Mouse (Mus musculus) C2C12 (cell line): ENCODE measurements around the gene Ctbp1. TPM values are rescaled to one million over a fixed set of nuclear protein-coding genes. Genes with fewer than 3 reads are reported as not detected.
A peak's percentile ranks its signal among the peaks of the same experiment; 100 is the strongest.

ENCODE experiments used
- H3K27me3 ChIP-seq: one replicate; pipeline ENCODE4 v1.6.1; 2011; ENCODE audit not compliant: control insufficient read depth, insufficient read depth, insufficient read length
- H3K36me3 ChIP-seq: one replicate; pipeline ENCODE4 v1.6.1; 2011; ENCODE audit not compliant: control insufficient read depth, insufficient read depth
- H3K4me3 ChIP-seq: one replicate; pipeline ENCODE4 v1.5.1; 2011; ENCODE audit warnings: mild to moderate bottlenecking, control low read depth; ENCODE audit not compliant: poor library complexity, insufficient read depth, severe bottlenecking
- H3K79me2 ChIP-seq: one replicate; pipeline ENCODE4 v1.6.1; 2011; ENCODE audit not compliant: control insufficient read depth, insufficient read depth
- H3K79me3 ChIP-seq: one replicate; pipeline ENCODE4 v1.6.1; 2011; ENCODE audit warnings: low read depth, control low read depth
- H3ac ChIP-seq: one replicate; pipeline ENCODE3; 2011; ENCODE audit warnings: low read depth; ENCODE audit not compliant: control insufficient read depth, insufficient read length
- CEBPB ChIP-seq: IDR thresholded peaks from one replicate; pipeline ENCODE4 v1.6.1; 2011; ENCODE audit warnings: low read depth, mild to moderate bottlenecking, control low read depth, moderate library complexity
- CTCF ChIP-seq: IDR thresholded peaks from one replicate; pipeline ENCODE4 v1.5.1; 2011; ENCODE audit not compliant: control insufficient read depth, insufficient read depth, insufficient read length
- FOSL1 ChIP-seq: IDR thresholded peaks from one replicate; pipeline ENCODE4 v1.8.0; 2011; ENCODE audit warnings: mild to moderate bottlenecking, low read length; ENCODE audit not compliant: poor library complexity, insufficient read depth, severe bottlenecking
- MAX ChIP-seq: IDR thresholded peaks from one replicate; pipeline ENCODE4 v1.6.1; 2011; ENCODE audit warnings: mild to moderate bottlenecking, control low read depth
- MYOD1 ChIP-seq: IDR thresholded peaks from one replicate; pipeline ENCODE4 v1.6.1; 2011; ENCODE audit warnings: low read depth; ENCODE audit not compliant: control insufficient read depth, insufficient read length
- MYOG ChIP-seq: IDR thresholded peaks from one replicate; pipeline ENCODE4 v1.6.1; 2011; ENCODE audit not compliant: control insufficient read depth, insufficient read length; ENCODE audit errors: extremely low read depth
- USF1 ChIP-seq: IDR thresholded peaks from one replicate; pipeline ENCODE4 v1.6.1; 2011; ENCODE audit warnings: low read depth, mild to moderate bottlenecking, control low read depth, moderate library complexity
- polyA plus RNA-seq: library from polyadenylated mRNA; unstranded; fragments of >200 nt; fragmentation: generic; extraction: Trizol; gene quantifications from one replicate; pipeline ENCODE4 v1.2.1, GENCODE M21; 2012; ENCODE audit warnings: missing spikeins

Gene Ctbp1
- polyA plus RNA-seq, 1 experiment, result 242 TPM

- TF ChIP-seq MAX (no peak), CTCF (peak; percentile 79)
- Histone ChIP-seq H3K27me3 (no peaks in the 10 kb centered on the region), H3K79me2 (peaks cover 82% of the 10 kb centered on the region), H3K4me3 (no peak overlapping the region), H3ac (no peak overlapping the region), H3K79me3 (peaks cover 56% of the 10 kb centered on the region), H3K36me3 (peaks cover 51% of the 10 kb centered on the region)
These were observed 4.2 kb downstream of the Ctbp1 start for GRCm38 (mm10) chr5:33270568-33270967.

- Histone ChIP-seq H3ac (no peak overlapping the region), H3K4me3 (no peak overlapping the region), H3K79me3 (no peaks in the 10 kb centered on the region), H3K27me3 (no peaks in the 10 kb centered on the region), H3K79me2 (no peaks in the 10 kb centered on the region), H3K36me3 (peaks cover 99% of the 10 kb centered on the region)
- no peak for TF ChIP-seq USF1
- TF ChIP-seq CTCF, result no peak
- TF ChIP-seq CEBPB, result no peak
- TF ChIP-seq MYOD1, result no peak
- TF ChIP-seq MAX, result no peak
- TF ChIP-seq MYOG, result no peak
- TF ChIP-seq FOSL1, result no peak
These were observed 20.4 kb downstream of the Ctbp1 start for GRCm38 (mm10) chr5:33254416-33254815.

- no peaks in the 10 kb centered on the region for H3K27me3 ChIP-seq
- no peaks in the 10 kb centered on the region for H3K79me2 ChIP-seq
- H3K4me3 ChIP-seq, result no peak overlapping the region
- H3ac ChIP-seq, result no peak overlapping the region
- H3K79me3 ChIP-seq, result no peaks in the 10 kb centered on the region
- H3K36me3 ChIP-seq, result peaks cover 72% of the 10 kb centered on the region
- TF ChIP-seq MYOG (no peak), FOSL1 (no peak), MAX (no peak)
These were observed 26.6 kb downstream of the Ctbp1 start for GRCm38 (mm10) chr5:33248186-33248585.

- no peak for TF ChIP-seq CTCF
- no peak for TF ChIP-seq MYOD1
- TF ChIP-seq CEBPB, result no peak
- TF ChIP-seq USF1, result no peak
- no peak for TF ChIP-seq FOSL1
- no peak for TF ChIP-seq MYOG
- no peak for TF ChIP-seq MAX
- Histone ChIP-seq H3K27me3 (no peaks in the 10 kb centered on the region), H3K79me3 (no peaks in the 10 kb centered on the region), H3K4me3 (no peak overlapping the region), H3K79me2 (no peaks in the 10 kb centered on the region), H3K36me3 (peaks cover 64% of the 10 kb centered on the region), H3ac (no peak overlapping the region)
These were observed 27.4 kb downstream of the Ctbp1 start for GRCm38 (mm10) chr5:33247387-33247786.

GRCm38 (mm10) chr5:33245701-33246100, 29.1 kb downstream of the Ctbp1 start:
- Histone ChIP-seq H3K4me3 (no peak overlapping the region), H3ac (no peak overlapping the region), H3K79me3 (no peaks in the 10 kb centered on the region), H3K79me2 (no peaks in the 10 kb centered on the region), H3K27me3 (no peaks in the 10 kb centered on the region), H3K36me3 (peaks cover 48% of the 10 kb centered on the region)
- no peak for TF ChIP-seq MAX
- TF ChIP-seq MYOG, result no peak
- TF ChIP-seq USF1, result no peak
- TF ChIP-seq FOSL1, result no peak
- TF ChIP-seq CEBPB, result no peak
- no peak for TF ChIP-seq MYOD1
- TF ChIP-seq CTCF, result no peak

GRCm38 (mm10) chr5:33244377-33244920, 30.3 kb downstream of the Ctbp1 start:
- TF ChIP-seq MAX (no peak), CEBPB (no peak), USF1 (no peak), MYOG (no peak), CTCF (no peak), FOSL1 (no peak), MYOD1 (no peak)
- H3ac ChIP-seq, result no peak overlapping the region
- H3K4me3 ChIP-seq, result no peak overlapping the region
- H3K79me3 ChIP-seq, result no peaks in the 10 kb centered on the region
- H3K36me3 ChIP-seq, result peaks cover 35% of the 10 kb centered on the region
- no peaks in the 10 kb centered on the region for H3K79me2 ChIP-seq
- H3K27me3 ChIP-seq, result no peaks in the 10 kb centered on the region
